Mouse (Mus musculus) left cerebral cortex, postnatal 4 days (tissue): ENCODE data around the gene Bahcc1. TPM values are rescaled to one million over a fixed set of nuclear protein-coding genes. Genes with fewer than 3 reads are reported as not detected.

Experiments used
- DNase-seq: peaks from one replicate; pipeline ENCODE4 v3.0.0-alpha.2; 2022
- intact Hi-C: fragments of 180-260 bp; cut with DNase I; formaldehyde crosslinking; loops from one replicate; pipeline ENCODE4 v1.15.1; 2025
- total RNA-seq, 2 experiments: library from RNA; stranded (reverse); gene quantifications; 2 replicates each; pipeline ENCODE4 v1.2.3; 2021

Bahcc1 gene
- total RNA-seq, 2 experiments from 2014 or later = 36.5 to 39.5 TPM

DNA sequence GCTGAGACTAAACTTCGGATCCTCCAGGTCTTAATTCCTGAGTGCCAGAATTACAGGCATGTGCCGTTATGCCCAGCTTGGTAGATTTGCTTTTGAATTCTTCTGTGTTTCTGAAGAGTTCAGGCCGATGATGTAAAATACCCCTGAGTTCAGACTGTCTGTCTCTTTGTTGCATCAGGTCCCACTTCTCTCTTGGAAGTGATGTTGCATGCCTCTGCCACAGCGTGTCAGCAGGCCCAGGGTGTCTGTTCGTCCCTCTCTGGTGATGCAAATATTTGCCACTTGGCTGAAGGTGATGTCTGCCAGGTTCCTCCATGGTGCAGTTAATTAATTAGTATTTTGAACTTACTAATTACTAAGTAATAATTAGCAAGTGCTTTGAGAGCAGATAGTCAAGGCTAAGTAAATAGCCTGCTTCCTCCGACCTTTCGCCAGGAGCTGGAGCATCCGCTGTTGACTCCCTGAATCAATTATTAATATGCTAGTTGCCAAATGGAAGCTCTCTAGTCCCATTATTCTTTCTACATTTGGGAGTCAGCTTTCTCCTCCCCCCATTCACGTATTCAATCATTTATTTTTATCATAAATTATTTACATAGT is 26.6 kb upstream of the Bahcc1 start:
- no peak for DNase-seq
- intact Hi-C loops = no loop called here

DNA sequence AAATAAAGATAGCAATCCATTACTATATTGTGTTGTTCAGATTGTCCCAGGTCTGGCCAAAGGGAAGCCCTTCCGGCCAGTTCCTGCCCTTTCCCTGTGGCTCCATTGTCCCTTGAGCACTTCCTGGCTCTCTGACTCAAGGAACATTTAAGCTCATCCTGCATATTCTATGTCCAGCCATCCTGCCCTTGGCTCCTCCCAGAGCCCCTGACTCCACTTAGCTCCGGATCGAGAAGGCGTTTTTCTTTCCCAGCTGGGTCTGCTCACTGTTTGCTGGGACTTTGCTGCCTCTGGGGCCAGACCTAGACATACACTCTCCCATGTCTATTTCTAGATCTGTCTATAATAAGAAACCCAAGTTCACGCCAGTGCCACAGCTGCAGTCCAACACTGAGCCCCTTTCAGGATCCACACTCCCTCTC is 26.1 kb upstream of the Bahcc1 start:
- intact Hi-C loops = no loop called here
- DNase-seq = no peak

DNA sequence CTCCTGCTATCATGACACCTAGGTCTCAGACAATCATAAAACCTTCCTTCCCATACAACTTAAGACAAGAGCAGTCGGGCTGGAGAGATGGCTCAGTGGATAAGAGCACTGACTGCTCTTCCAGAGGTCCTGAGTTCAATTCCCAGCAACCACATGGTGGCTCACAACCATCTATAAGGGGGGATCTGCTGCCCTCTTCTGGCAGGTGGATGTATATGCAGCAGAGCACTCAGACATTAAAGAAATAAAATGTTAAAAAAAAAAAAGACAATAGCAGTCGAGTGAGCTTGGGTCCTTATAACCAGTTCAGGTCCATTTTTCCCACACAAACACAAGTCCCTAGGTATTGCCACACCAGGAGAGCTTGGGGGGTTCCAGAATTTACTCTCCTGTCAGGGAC is 23.9 kb upstream of the Bahcc1 start:
- intact Hi-C loops = no loop called here
- no peak for DNase-seq

DNA sequence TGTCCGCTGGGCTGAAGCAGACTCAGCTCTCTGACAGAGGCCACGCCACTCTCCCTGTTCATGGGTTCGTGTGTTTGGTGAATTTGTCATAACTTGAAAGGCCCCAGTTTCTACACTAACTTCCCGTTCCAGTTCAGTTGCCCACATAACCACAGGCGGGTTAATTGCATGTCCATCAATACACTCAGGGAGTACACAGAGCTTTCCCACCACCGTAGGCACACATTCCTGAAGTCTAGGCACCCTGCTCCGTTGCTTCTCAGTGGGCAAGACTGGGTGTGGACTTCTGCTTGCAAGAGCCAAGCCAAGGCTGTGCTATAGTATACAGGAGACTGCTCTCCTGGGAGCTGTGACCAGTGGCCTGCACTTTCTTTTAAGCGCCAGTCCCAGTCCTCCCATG is 23.3 kb upstream of the Bahcc1 start:
- intact Hi-C loops = no loop called here

DNA sequence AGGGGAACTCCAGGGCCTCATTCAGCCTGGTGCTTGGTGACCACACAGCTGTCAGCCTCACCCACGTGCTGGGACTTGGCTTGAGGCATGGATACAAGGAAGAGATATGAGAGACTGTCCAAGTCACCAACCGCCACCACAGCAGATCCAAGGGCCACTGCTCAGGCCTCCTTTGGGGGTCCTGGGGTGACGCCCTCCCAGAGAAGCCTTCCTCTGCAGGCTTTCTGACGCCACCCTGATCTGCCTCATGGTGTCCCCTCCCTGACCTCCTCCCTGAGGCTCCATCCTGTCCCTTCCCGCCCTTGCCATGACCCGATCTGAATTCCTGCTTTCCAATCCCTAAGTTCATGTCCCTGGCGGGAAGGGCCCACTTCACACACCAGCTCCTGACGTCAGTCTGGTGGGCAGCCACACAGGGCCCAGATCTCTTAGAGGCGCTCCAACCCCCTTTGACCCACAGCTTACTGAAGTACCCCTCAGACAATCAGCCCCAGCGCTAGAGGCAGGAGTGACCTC is 17.0 kb upstream of the Bahcc1 start:
- intact Hi-C loops = no loop called here

More for the DNA sequence above, 23.3 kb upstream of the Bahcc1 start:
- DNase-seq = no peak

DNA sequence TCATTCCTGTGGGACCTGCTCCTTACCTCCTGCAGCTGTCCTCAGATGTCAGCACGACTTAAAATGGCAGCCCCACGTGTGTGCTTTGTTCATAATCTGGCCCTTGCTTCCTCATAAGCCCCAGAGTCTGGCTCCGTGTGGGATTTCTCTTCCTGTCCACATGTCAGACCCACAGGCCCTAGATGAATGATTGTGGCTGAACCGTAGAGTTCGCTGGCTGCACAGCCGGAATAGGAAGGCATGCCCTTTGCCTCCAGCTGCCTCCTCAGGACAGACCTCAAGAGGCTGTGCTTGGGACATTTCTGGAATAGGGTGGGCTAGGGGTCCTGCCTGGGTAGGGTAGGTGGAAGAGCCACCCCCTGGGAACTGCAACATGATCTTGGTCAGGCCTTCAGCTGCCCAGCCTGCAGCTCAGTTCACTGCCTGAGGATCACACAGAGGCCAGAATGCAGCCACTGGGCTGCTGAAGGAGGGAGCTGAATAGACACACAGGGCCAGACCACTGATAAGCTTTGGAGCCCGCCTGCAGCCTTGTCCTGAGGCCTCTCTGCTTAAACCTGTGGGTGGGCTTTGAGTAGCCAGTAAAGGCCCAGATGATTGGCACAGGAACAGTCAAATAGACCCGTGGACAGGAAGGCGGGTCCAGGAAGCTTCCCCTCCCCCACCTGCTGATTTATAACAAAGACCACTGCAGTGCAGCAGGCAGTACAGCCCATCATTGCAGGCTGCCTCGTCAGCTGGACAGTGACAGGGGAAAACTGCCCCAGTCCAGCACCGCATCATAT is 16.0 kb upstream of the Bahcc1 start:
- intact Hi-C loops = no loop called here

More for the DNA sequence above, 17.0 kb upstream of the Bahcc1 start:
- DNase-seq = no peak

DNA sequence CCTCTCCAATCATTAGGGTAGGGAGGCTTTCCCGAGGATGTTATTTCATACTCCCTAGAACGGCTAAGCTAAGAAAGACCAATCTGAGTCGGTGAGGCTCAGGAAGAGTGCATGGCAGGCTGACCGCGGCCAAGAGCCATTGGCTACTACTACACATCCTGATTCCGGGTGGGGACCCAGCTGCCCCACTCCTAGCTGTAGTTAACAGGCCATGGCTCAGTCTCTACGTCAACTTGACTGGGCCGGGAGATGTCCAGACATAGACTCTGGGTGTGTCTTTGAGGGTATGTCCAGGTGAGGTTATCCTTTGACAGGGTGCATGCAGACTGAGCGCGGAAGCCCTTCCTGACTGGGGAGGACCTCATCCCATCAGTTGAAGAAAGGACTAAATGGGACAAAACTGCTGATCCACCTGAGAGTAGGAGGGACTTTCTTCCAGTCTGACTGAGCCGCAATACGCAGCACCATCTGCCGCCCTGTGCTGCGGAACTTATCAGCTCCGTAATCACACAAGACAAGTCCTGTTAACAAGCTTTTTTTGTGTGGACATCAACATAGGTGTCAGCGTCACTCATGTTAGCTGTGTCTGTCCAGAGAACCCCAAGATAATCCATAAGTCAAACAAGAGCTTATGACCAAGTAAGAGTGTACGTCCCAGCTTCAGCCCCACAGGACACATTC is 14.4 kb upstream of the Bahcc1 start:
- intact Hi-C loops = no loop called here
- DNase-seq = no peak

More for the DNA sequence above, 16.0 kb upstream of the Bahcc1 start:
- DNase-seq = peak; percentile 72

DNA sequence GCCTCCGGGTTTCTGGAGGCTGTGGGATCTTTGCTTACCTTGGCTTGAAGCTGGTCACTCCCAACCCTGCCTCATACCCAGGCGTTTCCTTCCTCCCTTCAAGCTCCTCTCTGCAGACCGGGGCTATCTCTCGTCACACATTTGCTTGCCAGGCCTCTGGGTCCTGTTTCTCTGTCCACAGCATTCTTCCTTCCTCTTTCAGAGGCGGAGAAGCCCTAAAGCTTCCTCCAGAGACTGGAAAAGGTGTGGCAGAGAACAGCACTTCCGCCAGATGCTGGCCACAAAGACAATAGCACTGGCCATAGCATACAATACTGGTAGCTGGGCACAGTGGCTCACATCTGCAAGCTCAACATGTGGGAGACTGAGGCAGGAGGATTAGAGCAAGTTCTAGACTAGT is 13.8 kb upstream of the Bahcc1 start:
- no peak for DNase-seq
- intact Hi-C loops = no loop called here

DNA sequence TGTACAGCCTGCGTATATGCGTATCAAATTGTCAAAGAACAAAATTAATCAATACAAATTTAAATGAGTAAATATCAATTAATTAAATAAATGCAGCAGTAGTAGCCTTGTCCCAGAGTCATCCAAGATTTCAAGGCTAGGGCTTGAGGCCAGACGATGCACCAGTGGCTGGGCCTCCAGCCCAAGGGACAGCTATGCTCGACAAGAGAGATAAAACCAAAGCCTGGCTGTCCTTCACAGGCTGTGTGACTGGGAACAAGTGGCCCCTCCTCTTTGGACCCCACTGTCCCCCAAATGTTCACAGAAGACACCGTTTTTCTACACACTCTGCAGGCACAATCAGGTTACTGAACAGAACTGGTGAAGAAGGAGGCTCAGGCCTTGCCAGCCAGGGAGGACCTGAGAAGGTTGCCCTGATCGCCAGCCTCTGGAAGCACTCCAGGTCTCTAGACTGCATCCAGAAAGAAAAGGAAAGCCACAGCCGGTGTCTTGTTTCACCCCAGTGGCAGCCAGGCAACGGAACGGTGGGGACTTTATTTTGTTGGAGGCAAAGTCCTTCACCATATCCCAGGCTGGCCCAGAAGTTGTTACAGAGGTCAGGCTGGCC is 12.7 kb upstream of the Bahcc1 start:
- DNase-seq = peak; percentile 75
- intact Hi-C loops = no loop called here

DNA sequence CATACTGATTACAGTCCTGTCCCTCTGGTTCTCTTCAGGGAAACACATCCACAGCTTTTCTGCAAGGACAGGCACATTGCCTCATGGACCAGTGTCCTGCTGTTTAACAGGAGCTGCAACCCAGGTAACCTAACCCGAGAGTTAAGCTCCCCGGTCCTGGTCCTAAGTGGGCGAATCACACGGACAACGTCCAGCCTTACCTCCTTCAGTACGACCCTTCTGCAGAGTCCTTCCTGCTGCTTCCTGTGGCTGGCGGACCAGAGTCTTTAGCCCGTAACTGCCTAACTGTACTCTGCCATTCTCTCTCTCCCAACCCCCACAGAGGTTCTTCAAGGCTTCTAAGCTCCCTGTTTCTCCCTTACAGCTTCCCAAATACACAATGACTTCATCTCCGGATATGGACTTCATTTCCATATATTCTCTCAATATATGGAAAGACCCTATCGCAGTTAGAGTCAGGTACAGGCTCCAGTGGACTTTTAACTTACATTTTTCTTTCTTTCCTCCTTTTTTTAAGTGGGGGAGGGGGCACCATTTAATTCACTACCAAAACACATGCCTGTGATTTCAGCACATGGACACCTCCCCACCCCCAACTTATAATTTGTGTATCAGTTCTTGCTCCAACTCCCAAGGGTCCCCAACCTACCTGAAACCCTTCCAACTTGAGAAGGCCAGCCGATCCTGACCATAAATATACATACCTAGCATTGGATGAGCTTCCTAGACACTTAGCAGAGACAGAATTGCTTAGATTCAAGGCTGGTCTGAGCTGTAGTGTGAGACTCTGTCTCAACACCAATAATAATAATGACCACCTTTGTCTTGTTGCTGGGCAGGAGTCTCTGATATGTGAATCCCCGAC is 11.6 kb upstream of the Bahcc1 start:
- intact Hi-C loops = no loop called here
- DNase-seq = no peak

DNA sequence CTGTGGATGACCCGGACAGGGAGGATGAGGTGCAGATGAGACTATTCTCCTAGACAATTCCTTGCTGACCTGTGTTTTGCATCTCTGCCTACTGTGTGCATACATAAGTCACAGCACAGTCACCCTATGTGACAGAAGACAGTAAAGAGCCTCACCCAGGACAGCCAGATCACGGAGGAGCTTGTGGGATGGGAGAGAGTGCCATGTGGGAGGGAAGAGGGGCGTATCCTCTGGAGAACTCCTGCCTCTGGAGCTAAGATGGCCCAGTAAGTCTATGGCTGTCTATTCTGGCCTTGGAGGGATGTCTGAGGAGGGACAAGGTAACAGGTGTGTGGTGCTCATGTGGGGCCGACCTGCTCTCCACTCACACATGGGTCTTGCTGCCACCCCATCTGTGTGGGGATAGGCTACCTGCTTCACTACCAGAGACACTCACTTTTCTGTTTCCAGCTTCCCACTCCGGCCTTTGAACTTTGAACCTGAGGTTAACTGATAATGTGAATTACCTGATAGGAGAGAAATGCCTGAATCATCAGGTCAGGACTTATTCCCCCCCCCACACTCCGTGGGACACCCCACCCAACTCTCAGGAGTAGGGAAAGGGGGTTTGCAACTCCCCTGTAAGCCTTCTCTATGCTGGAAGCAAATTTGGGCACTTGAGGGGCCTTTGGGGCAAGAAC is 10.2 kb upstream of the Bahcc1 start:
- no peak for DNase-seq
- intact Hi-C loops = no loop called here

DNA sequence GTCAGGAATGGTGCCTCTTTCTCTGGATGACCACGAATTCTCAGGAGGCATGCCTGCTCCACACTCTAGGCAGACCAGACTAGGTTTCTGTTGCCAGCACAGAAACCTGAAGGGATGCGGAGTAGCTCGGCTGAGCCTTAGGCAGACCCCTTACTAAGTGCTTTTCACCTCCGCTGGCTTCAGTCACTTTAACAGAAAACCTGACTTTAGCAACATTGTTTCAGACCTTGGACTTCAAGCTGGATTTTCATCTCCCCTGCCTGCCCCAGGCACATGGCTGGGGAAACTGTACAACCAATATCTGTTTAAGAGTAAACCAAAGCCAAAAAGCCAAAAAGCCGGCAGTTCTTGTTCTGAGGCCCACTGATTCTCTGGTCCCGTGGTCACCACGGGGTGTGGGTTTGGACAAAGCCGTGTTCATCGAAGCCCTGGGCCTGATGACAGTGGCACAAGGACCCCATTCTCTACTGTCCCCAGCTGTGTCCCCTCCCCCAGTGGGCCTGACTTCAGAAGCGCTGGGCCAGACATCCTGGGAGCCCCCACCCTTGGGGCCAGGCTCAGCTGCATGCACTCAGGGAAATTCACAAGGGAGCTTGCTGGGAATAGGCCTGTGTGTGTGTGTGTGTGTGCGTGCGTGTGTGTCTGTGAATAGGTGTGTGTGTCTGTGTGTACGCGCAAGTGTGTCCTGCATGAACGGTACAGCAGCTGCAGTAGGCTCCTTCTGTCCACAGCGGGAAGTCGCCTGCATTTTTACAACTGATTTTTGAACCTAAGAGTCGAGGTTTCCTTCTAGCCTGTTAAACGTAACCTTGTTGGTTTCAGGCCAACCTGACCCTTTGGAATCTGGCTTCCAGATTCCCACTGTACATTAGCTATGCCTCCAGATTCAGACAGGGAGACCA is 8.9 kb upstream of the Bahcc1 start:
- intact Hi-C loops = no loop called here
- DNase-seq = peak; percentile 77

DNA sequence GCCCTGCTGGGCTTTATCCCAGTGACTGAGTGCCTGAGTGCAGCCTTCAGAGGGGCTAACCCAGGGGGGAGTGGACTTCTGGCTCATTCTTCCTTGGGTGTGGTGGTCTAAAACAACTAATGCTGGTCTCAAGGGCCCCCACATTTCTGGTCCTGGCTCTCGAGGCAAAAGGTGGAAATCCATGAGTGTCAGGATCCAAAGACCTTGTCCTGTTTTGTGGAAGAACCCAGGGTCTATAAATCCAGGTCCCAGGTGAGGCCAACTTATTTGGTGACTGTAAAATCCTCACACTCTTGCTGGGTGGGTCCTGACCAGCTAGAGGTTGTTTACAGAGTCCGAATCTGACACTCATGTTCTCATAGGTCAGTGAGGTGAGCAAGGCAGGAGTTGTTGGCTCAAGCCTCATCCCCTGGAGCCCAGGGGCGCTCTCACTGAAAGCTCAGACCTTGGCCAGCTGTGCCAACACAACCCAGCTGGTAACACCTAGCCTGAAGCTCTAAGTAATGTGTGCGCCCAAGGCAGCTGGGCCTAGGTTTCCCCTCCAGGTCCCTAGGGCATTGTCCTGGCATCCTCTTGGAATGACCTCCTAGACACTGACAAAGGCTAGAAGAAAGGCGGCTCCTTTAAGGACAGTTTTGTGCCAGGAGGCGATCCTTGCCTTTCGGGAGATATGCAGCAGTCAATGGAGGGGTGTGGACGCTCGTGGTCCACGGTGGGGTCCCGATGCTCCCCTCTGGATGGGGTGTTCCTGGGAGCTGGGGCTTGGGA is 8.1 kb upstream of the Bahcc1 start:
- DNase-seq = no peak
- intact Hi-C loops = no loop called here

DNA sequence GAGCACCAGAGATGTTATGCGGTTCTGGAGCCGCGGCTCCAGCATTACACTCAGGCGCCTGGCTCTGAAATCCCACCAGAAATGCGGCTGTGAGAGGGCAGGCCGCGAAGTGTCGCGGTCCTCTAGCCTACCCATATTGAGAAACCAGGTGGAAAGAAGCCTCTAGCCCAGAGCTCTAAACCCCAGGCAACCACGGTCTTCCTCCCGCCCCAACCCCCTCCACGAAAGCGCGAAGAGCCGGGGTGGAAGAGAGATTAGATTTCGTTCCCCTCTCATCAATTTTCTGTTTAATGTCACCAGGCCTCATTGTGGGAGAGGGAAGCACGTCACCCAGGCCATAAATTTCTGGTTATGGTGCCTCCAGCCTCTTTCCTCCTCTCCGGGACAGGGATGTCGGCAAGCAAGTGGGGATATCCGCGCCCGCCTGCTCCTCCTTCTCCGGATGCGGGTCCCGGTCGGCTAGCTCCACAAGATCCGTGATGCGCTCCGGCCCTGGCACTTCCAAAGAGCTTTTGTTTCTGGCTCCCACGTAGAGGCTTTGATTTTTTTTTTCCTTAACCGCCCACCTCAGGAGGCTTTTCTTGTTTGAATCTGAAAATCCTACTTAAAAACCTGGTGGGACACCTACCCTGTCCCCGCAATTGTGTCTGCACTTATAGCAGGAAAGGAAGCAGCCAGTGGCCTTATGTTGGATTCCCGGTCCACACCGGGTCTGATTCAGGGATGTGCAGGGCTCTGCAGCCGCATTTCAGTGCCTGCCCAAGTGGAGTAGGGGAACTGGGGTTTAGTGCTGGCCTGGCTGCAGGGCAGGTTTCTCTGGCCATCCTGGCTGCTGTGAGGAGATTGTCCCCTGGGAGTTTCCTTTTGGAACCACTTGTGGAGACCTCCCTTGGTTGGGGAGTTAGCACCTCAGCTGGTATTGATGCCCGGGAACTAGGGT is 7.2 kb upstream of the Bahcc1 start:
- no peak for DNase-seq
- intact Hi-C loops = no loop called here

DNA sequence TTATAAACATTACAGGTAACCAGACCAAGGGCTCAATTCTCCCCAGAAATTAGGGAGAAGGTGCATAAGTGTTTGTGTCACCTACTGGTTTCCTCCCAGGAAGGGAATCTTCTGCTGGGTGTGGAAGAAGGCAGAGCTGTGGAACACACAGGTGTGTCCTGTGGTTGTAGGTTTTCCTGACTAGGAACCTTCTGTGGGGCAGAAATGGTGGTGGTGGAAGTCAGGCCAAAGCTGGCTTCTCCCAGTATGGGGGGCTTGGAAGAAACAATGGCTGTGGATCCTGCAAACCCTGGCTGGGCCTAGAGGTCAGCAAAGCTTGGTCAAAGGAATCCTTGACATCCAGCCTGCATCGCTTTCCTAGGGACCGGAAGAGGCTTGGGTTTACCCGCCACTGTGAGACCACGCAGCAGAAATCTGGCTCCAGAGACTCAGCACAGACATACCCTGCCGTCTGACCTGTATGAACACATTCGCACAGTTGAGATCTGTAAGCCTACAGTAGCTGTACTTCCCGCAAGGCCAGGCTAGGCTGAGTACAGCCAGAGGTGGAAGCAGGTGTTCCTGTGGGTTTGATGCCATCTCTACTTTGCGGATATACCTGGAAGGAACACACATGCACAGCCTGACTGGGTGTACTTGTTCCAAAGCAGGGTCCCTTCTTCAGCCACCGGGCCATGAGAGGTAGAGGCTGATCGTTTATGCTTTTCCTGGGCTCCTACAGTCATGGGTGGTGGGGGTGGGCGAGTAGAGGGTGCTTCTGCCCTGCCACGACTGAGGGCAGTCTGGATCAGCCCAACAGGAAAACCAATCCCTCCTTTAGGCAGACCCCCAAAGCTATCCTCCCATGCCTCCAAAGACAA is 6.1 kb upstream of the Bahcc1 start:
- no peak for DNase-seq
- intact Hi-C loops = no loop called here

DNA sequence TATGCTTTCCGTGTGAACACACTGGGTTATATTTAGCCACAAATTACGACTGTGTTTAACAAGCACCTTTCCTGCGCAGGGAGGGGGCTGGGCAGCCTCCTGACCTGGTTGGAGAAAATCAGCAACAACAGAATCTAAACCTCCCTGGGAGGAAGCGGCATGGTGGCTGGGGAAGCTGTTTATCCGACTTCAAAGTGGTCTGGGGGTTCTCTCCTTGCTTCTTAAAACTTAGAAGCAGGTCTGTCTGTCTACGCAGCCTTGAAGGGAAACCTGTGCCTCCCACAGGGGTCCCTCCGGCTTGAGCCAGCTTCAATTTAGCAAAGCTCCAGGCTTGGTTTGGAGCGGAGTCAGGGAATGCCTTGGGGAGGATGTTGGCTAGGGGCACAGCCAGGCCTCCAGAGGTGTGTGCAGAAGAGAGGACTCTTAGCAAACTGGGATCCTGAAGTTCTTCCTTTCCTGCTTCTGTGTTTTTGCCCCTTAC is 5.1 kb upstream of the Bahcc1 start:
- intact Hi-C loops = no loop called here
- no peak for DNase-seq
